Mouse (Mus musculus): ENCODE measurements at regions not wholly inside any gene's neighbourhood (a gene's known extent, or its start where the extent isn't known, plus 50 kb on each side); places are given as distances from the start of the nearest gene placed in this dataset.
A peak's percentile ranks its signal among the peaks of the same experiment; 100 is the strongest.
"Not testable (repeated sequence)": the region's sequence is repeated elsewhere in the genome, so short reads cannot be mapped to it uniquely, and the experiment has no call there.

GRCm38 (mm10) chr15:8824861-8825260 lies 114.3 kb upstream of the Slc1a3 start:
- no peaks in the 10 kb centered on the region for H3K27me3 ChIP-seq
- 0 out of 2 replicates have a peak, but pooled peaks cover 3% of the 10 kb centered on the region for H3K9me3 ChIP-seq
- no peak overlapping the region for H3K4me3 ChIP-seq
- no peak for ATAC-seq (ENCODE audit: low FRiP score, low read depth)
- H3K36me3 ChIP-seq, result no peaks in the 10 kb centered on the region
- H3K27ac ChIP-seq (replicated peaks), result no peak overlapping the region
- H3K9ac ChIP-seq (replicated peaks), result no peak overlapping the region
- WGBS, result 62% methylated on average over 6 of the region's 6 CpGs
- no peak overlapping the region for H3K4me2 ChIP-seq (replicated peaks)
- H3K4me1 ChIP-seq, result no peaks in the 10 kb centered on the region

GRCm38 (mm10) chr15:8822795-8823194 lies 112.2 kb upstream of the Slc1a3 start:
- not testable (repeated sequence) for H3K9me3 ChIP-seq; H3K27ac ChIP-seq (replicated peaks); H3K9ac ChIP-seq (replicated peaks); H3K4me3 ChIP-seq; H3K27me3 ChIP-seq; ATAC-seq (ENCODE audit: low FRiP score, low read depth); H3K4me2 ChIP-seq (replicated peaks); H3K36me3 ChIP-seq; H3K4me1 ChIP-seq
- WGBS, result 94% methylated on average over 4 of the region's 8 CpGs

- Histone ChIP-seq H3K4me3 (no peak overlapping the region), H3K4me2 (replicated peaks) (no peak overlapping the region), H3K4me1 (peaks cover 30% of the 10 kb centered on the region), H3K9me3 (no peaks in the 10 kb centered on the region), H3K9ac (replicated peaks) (no peak overlapping the region), H3K36me3 (no peaks in the 10 kb centered on the region), H3K27me3 (peaks cover 8% of the 10 kb centered on the region; the same call in 1 of the 2 replicates), H3K27ac (replicated peaks) (no peak overlapping the region)
- WGBS, result 70% methylated on average over 8 of the region's 8 CpGs
- ATAC-seq (ENCODE audit: low FRiP score, low read depth), result peak; percentile 35; the same call in 1 of the 2 replicates
These were observed 107.0 kb upstream of the Slc1a3 start for GRCm38 (mm10) chr15:8817542-8817941.

- ATAC-seq (ENCODE audit: low FRiP score, low read depth), result no peak
- no peaks in the 10 kb centered on the region for H3K36me3 ChIP-seq
- peaks cover 8% of the 10 kb centered on the region; the same call in 1 of the 2 replicates for H3K27me3 ChIP-seq
- no peak overlapping the region for H3K4me2 ChIP-seq (replicated peaks)
- no peak overlapping the region for H3K9ac ChIP-seq (replicated peaks)
- H3K4me3 ChIP-seq, result no peak overlapping the region
- H3K27ac ChIP-seq (replicated peaks), result no peak overlapping the region
- no peaks in the 10 kb centered on the region for H3K9me3 ChIP-seq
- peaks cover 30% of the 10 kb centered on the region for H3K4me1 ChIP-seq
- 48% methylated on average over 10 of the region's 10 CpGs for WGBS
These were observed 106.2 kb upstream of the Slc1a3 start for GRCm38 (mm10) chr15:8816501-8817368.

- 25% methylated on average over 2 of the region's 2 CpGs for WGBS
- ATAC-seq (ENCODE audit: low FRiP score, low read depth), result 0 out of 2 replicates have a peak, but pooled peaks have one; percentile 38
- Histone ChIP-seq H3K27me3 (peaks cover 8% of the 10 kb centered on the region; the same call in 1 of the 2 replicates), H3K4me3 (no peak overlapping the region), H3K4me2 (replicated peaks) (peak overlapping the region; percentile 28; the same call in 1 of the 2 replicates), H3K27ac (replicated peaks) (peak overlapping the region; percentile 56), H3K9me3 (no peaks in the 10 kb centered on the region), H3K36me3 (no peaks in the 10 kb centered on the region), H3K4me1 (peaks cover 30% of the 10 kb centered on the region), H3K9ac (replicated peaks) (no peak overlapping the region)
These were observed 105.4 kb upstream of the Slc1a3 start for GRCm38 (mm10) chr15:8815958-8816357.

GRCm38 (mm10) chr15:8815277-8815676 lies 104.7 kb upstream of the Slc1a3 start:
- Histone ChIP-seq H3K27ac (replicated peaks) (0 out of 2 replicates have a peak overlapping the region, but pooled peaks have one; percentile 39), H3K4me3 (no peak overlapping the region), H3K4me2 (replicated peaks) (peak overlapping the region; percentile 28), H3K9ac (replicated peaks) (no peak overlapping the region), H3K4me1 (peaks cover 30% of the 10 kb centered on the region), H3K36me3 (no peaks in the 10 kb centered on the region), H3K9me3 (no peaks in the 10 kb centered on the region), H3K27me3 (peaks cover 8% of the 10 kb centered on the region; the same call in 1 of the 2 replicates)
- WGBS, result 19% methylated on average over 6 of the region's 6 CpGs
- peak; percentile 84 for ATAC-seq (ENCODE audit: low FRiP score, low read depth)

- H3K36me3 ChIP-seq, result no peaks in the 10 kb centered on the region
- H3K27me3 ChIP-seq, result no peaks in the 10 kb centered on the region
- 75% methylated on average over 8 of the region's 8 CpGs for WGBS
- no peaks in the 10 kb centered on the region for H3K9me3 ChIP-seq
- H3K9ac ChIP-seq (replicated peaks), result no peak overlapping the region
- H3K4me3 ChIP-seq, result no peak overlapping the region
- H3K4me1 ChIP-seq, result no peaks in the 10 kb centered on the region
- H3K27ac ChIP-seq (replicated peaks), result no peak overlapping the region
- H3K4me2 ChIP-seq (replicated peaks), result no peak overlapping the region
- ATAC-seq (ENCODE audit: low FRiP score, low read depth), result no peak
These were observed 95.8 kb upstream of the Slc1a3 start for GRCm38 (mm10) chr15:8806354-8806753.

GRCm38 (mm10) chr15:8805565-8805964 lies 95.0 kb upstream of the Slc1a3 start:
- ATAC-seq (ENCODE audit: low FRiP score, low read depth); H3K9me3 ChIP-seq: not testable (repeated sequence)
- WGBS, result 94% methylated on average over 5 of the region's 5 CpGs

GRCm38 (mm10) chr15:8802058-8802457 lies 91.5 kb upstream of the Slc1a3 start:
- no peak for ATAC-seq (ENCODE audit: low FRiP score, low read depth)
- H3K27ac ChIP-seq (replicated peaks), result no peak overlapping the region
- 53% methylated on average over 7 of the region's 7 CpGs for whole genome bisulfite sequencing
- H3K36me3 ChIP-seq, result no peaks in the 10 kb centered on the region
- H3K4me1 ChIP-seq, result no peaks in the 10 kb centered on the region
- H3K9me3 ChIP-seq, result no peaks in the 10 kb centered on the region
- H3K9ac ChIP-seq (replicated peaks), result no peak overlapping the region
- no peaks in the 10 kb centered on the region for H3K27me3 ChIP-seq
- no peak overlapping the region for H3K4me3 ChIP-seq
- no peak overlapping the region for H3K4me2 ChIP-seq (replicated peaks)

More at GRCm38 (mm10) chr15:8805565-8805964, 95.0 kb upstream of the Slc1a3 start:
- H3K36me3 ChIP-seq; H3K4me2 ChIP-seq (replicated peaks); H3K4me1 ChIP-seq; H3K4me3 ChIP-seq; H3K27me3 ChIP-seq; H3K27ac ChIP-seq (replicated peaks); H3K9ac ChIP-seq (replicated peaks): not testable (repeated sequence)

GRCm38 (mm10) chr15:8797015-8797414 lies 86.5 kb upstream of the Slc1a3 start:
- 95% methylated on average over 1 of the region's 1 CpGs for WGBS
- Histone ChIP-seq H3K9ac (replicated peaks) (no peak overlapping the region), H3K9me3 (no peaks in the 10 kb centered on the region)

GRCm38 (mm10) chr15:8792106-8792505 lies 81.5 kb upstream of the Slc1a3 start:
- Histone ChIP-seq H3K9me3 (no peaks in the 10 kb centered on the region), H3K4me1 (peaks cover 5% of the 10 kb centered on the region; the same call in 1 of the 2 replicates), H3K4me3 (no peak overlapping the region), H3K4me2 (replicated peaks) (no peak overlapping the region), H3K9ac (replicated peaks) (no peak overlapping the region), H3K36me3 (no peaks in the 10 kb centered on the region), H3K27me3 (no peaks in the 10 kb centered on the region), H3K27ac (replicated peaks) (no peak overlapping the region)
- WGBS, result 84% methylated on average over 2 of the region's 2 CpGs
- ATAC-seq (ENCODE audit: low FRiP score, low read depth), result no peak

More at GRCm38 (mm10) chr15:8797015-8797414, 86.5 kb upstream of the Slc1a3 start:
- Histone ChIP-seq H3K4me3 (no peak overlapping the region), H3K4me1 (no peaks in the 10 kb centered on the region), H3K36me3 (no peaks in the 10 kb centered on the region), H3K27ac (replicated peaks) (no peak overlapping the region), H3K4me2 (replicated peaks) (no peak overlapping the region), H3K27me3 (no peaks in the 10 kb centered on the region)
- ATAC-seq (ENCODE audit: low FRiP score, low read depth), result no peak

- Histone ChIP-seq H3K4me1 (peaks cover 9% of the 10 kb centered on the region; the same call in 1 of the 2 replicates), H3K27me3 (no peaks in the 10 kb centered on the region), H3K9ac (replicated peaks) (no peak overlapping the region), H3K4me3 (no peak overlapping the region), H3K36me3 (no peaks in the 10 kb centered on the region), H3K27ac (replicated peaks) (no peak overlapping the region), H3K4me2 (replicated peaks) (no peak overlapping the region), H3K9me3 (no peaks in the 10 kb centered on the region)
- ATAC-seq (ENCODE audit: low FRiP score, low read depth), result no peak
These were observed 79.4 kb upstream of the Slc1a3 start for GRCm38 (mm10) chr15:8789924-8790323.

All from midbrain, embryonic 12.5 days (tissue).